Mouse (Mus musculus) mesoderm, embryonic 11.5 days (tissue): ENCODE measurements around the gene Slc28a1.

Source experiments
- DNase-seq: peaks from one replicate; pipeline ENCODE4 v3.0.0-alpha.2; 2012; ENCODE audit warnings: low read depth, low spot score

The Slc28a1 gene

DNA sequence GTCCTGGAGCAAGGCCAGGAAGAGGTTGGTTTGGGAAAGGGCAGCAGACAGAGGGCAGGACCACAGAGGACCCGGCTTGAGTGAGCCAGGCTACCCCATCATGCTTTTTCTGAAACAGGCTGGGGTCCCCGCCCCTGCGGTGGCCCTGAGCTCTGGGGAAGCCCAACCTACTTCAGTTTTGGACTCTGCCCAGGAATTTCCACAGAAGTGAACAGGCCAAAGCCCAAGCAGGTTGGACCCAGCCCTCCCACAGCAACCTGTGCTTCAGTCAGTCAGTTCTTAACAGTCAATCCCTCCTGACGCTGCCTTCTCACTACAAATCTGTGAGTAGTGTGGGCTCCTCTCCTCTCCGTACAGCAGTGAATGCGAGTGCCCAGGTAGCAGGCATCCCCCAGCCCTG is at the start of gene Slc28a1:
Gene Slc28a1, plus strand, starts transcription at position 245 of the 400 bp plus-strand sequence.
- no peak for DNase-seq

- DNase-seq: no peak
Measured at GRCm38 (mm10) chr7:81066714-81067113, 47.9 kb upstream of the Slc28a1 start.

- no peak for DNase-seq
Measured at GRCm38 (mm10) chr7:81072463-81072862, 42.1 kb upstream of the Slc28a1 start.

DNA sequence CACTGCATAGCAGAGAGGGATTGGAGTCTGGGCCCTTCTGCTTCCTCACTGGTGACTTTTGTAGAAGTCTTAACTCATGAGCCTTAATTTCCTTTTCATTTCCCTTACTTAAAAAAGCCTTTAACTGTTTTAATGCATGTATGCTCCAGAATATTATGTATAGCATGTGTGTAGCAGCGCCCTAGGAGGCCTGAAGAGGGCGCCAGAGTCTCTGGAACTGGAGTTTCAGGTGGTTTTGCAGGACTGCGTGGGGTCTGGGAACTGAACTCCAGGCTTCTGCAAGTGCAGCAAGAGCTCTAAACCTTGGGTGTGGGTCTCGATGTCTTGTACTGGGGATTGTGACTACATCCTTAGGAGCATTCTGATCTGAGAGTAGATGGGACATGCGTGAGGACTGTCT is 41.3 kb upstream of the Slc28a1 start:
- no peak for DNase-seq

GRCm38 (mm10) chr7:81074546-81074945 is 40.1 kb upstream of the Slc28a1 start:
- no peak for DNase-seq

DNA sequence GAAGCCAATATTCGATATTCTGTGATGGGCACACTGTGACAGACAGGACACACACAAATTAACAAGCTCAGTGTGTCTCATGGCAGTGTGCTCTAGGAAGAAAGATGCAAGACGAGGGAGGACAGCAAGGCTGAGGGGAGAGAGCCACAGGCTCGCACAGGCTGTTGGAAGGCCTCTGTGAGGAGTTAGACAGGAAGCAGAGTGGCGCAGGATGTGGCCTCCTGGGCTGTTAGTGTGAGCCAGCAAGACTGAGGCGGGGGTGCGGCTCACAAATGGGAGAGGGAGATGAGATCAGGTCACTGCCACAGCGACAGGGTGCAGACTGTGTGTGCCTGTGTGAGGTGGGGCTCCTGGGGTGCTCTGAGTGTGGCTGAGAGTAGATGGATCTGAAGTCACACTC is 39.3 kb upstream of the Slc28a1 start:
- no peak for DNase-seq

GRCm38 (mm10) chr7:81075732-81076131 is 38.9 kb upstream of the Slc28a1 start:
- no peak for DNase-seq

DNA sequence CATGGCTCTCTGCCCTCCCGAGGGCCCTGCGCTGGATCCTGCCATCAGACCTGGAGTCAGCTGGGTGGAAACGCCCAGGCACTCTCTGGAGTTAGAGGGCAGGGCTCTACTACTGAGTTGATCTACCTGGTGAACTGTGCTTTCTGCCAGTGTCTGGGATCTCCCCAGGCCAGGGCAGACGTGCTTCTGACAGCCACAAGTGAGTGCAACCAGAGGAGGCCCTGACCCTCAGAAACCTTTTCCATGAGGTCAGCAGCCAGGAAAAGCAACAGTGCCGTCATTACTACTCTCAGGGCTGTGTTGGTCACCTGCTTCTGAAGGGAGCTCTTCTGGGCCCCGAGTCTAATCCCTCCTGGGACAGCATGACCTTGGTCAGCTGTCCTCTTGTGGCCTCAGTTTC is 37.6 kb upstream of the Slc28a1 start:
- DNase-seq: no peak

DNA sequence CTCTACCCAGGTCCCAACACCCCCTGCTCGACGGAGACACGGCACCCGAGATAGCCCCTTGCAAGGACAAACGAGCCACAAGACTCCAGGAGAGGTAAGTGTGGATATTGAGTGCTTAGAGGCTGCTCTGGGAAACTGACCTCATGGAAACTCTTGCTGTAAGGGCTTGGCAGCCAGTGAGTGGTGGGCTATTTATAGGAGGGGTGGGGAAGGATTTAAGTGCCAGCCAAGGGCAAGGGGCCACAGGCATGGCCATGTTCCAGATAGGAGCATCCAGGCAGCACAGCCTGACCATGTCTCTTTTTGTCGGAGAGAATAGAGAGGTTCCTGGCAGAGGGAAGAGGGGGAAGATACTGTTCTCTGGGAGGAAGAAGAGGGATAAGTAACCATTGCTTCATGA is 35.9 kb upstream of the Slc28a1 start:
- no peak for DNase-seq

DNA sequence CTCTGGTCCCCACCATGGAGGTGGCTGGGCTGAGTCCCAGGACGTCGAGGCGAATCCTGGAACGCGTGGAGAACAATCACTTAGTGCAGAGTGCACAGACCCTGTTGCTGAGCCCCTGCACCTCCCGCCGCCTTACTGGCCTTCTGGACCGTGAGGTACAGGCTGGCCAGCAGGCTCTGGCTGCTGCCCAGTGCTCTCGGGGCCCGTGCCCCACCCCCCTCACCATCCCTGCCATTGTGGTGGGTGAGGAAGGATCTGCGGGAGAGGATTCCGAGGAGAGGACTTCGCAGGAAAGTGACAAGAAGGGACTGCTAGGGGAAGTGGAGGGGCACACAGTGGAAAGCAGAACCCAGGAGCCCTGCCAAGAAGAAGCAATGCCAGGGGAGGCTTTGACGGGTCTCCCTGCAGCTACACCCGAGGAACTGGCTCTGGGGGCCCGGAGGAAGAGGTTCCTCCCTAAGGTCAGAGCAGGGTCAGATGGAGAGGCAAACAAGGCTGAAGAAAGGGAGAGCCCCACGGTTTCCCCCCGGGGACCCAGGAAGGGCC is 21.1 kb upstream of the Slc28a1 start:
- DNase-seq: no peak

- DNase-seq: no peak
Measured at GRCm38 (mm10) chr7:81094104-81094757, 20.4 kb upstream of the Slc28a1 start.

- no peak for DNase-seq
Measured at GRCm38 (mm10) chr7:81100341-81100740, 14.3 kb upstream of the Slc28a1 start.

DNA sequence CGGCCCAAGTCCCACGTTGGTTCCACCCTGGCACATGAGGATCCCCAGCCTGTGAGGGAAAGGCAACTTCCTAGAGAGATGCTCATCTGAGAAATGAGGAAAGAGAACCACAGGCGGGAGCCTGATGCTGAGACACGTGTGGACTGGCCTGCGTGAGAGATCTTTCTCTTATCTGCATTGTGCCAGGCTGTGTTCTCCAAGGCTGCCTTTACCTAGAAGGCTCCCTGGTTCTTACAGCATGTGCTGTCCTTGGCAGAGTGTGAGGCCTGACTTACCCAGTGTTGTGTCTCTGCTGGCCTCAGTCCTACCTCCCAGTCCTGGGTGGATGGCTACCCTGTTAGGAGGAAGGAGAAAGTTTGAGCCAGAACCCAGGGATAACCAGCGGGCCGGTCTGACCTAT is 11.7 kb upstream of the Slc28a1 start:
- DNase-seq: no peak

DNA sequence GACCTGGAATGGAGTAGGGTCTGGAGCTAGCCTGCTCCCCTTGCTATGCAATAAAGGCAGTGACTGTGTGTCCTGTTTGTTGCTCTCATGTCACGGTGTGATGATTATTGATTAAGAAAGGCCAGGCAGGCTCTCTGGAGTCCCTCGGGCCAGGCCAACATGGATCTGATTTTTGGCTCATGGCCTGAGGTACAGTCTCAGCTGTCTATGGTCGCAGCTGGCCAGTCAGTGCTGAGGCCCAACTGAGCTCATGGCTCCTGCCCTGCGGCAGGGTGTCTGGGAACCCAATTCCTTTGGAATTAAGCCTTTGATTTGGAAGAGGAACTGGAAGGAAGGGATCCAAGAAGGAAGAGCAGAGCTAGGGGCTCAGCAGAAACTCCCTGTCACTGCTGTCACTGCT is 9.1 kb upstream of the Slc28a1 start:
- no peak for DNase-seq

DNA sequence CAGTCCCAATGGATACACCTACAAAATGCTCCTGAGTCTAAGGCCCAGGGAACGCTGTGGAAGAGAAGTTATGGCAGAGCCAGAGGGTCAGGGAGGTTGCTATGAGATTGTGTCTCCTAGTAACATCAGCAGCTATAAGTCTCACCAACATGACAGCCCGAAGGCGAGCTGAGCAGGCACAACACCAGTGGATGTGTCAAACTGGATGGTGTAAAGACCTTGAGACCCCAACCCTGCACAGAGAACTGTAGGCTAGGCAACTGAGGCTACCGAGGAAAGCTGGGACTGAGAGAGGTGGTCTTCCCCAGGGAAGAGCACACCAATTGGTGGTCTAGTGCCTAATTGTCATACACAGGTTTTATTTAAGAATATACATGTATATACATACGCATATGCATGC is 6.4 kb upstream of the Slc28a1 start:
- no peak for DNase-seq

- DNase-seq: no peak
Measured at GRCm38 (mm10) chr7:81109717-81110651, 4.6 kb upstream of the Slc28a1 start.

GRCm38 (mm10) chr7:81110791-81111190 is 3.8 kb upstream of the Slc28a1 start:
- no peak for DNase-seq

- DNase-seq: no peak
Measured at GRCm38 (mm10) chr7:81111729-81112128, 2.9 kb upstream of the Slc28a1 start.

DNA sequence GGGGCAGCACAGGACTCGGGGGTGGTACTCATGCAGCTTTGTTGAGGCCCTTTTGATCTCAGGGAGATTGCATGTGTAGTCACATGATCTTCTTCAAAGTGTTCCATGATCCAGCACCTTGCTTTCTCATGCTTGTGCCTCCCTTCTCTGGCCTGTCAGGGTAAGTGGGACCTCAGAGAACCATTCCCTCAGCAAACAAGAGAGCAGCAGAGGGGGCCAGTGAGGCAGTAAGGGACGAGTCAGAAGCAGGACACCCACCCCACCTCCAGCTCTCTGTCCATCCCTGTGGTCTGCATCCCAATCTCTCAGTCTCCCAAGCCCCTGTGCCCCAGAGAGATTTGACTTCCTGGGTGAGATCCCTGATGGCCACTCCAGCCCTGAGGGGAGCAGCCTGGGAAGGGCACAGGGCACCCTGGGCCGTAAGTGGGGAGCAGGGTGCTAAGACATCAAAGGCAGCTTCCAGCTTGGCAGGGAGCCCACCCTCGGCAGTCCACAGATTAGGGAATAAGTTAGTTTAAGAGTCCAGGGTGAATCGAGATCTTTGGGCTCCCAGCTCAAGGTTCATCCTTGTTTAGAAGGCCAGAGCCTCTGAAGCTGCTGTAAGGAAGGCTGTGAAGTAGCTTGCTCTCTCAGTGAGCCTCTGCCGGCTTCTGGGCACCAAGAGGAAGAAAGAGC is 1.8 kb upstream of the Slc28a1 start:
- DNase-seq: no peak

GRCm38 (mm10) chr7:81121099-81121498 is 6.5 kb downstream of the Slc28a1 start:
- peak; percentile 50 for DNase-seq

DNA sequence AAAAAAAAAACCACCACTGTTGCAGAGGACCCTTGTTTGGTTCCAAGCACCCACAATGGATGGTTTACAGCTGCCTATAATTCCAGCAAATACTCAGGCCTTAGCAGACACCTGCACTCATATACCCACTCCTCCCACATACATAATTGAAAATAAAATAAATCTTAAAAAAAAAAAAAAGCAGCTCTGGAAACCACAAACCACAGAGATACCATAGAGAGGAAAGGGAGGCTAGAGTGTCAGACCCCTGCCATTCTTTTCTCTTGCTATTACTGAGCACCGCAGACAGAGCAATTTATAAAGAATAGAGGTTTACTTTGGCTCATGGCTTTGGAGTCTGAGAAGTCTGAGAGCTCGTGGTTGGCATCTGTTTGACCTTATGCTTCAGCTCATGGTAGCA is 8.2 kb downstream of the Slc28a1 start:
- no peak for DNase-seq

- DNase-seq: no peak
Measured at GRCm38 (mm10) chr7:81123553-81123952, 9.0 kb downstream of the Slc28a1 start.
